Mouse (Mus musculus) forebrain, embryonic 16.5 days (tissue): ENCODE results near the gene Ubqln1. TPM values are rescaled to one million over a fixed set of nuclear protein-coding genes. Genes with fewer than 3 reads are reported as not detected.
A peak's percentile ranks its signal among the peaks of the same experiment; 100 is the strongest.
"Not testable (repeated sequence)": the region's sequence is repeated elsewhere in the genome, so short reads cannot be mapped to it uniquely, and the experiment has no call there.

Source experiments
- ATAC-seq: fragments of 200-750 bp; cut with Nextera tagmentation; 2 replicates; pipeline ENCODE4 v1.8.0; 2017; ENCODE audit warnings: mild to moderate bottlenecking, moderate library complexity
- H3K27ac ChIP-seq: fragments of 300-500 bp; sonication (generic); 2 replicates; pipeline ENCODE4 v1.5.1; 2014; ENCODE audit warnings: low read length, control low read depth
- H3K27me3 ChIP-seq: fragments of 300-500 bp; sonication (generic); replicated peaks from 2 replicates; pipeline ENCODE4 v1.6.1; 2014; ENCODE audit warnings: low read length; ENCODE audit not compliant: control insufficient read depth, insufficient read depth
- H3K36me3 ChIP-seq: fragments of 300-500 bp; sonication (generic); 2 replicates; pipeline ENCODE4 v1.6.1; 2014; ENCODE audit not compliant: control insufficient read depth, insufficient read depth
- H3K4me1 ChIP-seq: fragments of 300-500 bp; sonication (generic); replicated peaks from 2 replicates; pipeline ENCODE4 v1.6.1; 2014; ENCODE audit warnings: low read length; ENCODE audit not compliant: control insufficient read depth, insufficient read depth
- H3K4me2 ChIP-seq: fragments of 300-500 bp; sonication (generic); 2 replicates; pipeline ENCODE4 v1.6.1; 2014; ENCODE audit warnings: mild to moderate bottlenecking, low read length, control low read depth
- H3K4me3 ChIP-seq: fragments of 300-500 bp; sonication (generic); replicated peaks from 2 replicates; pipeline ENCODE4 v1.5.1; 2014; ENCODE audit warnings: mild to moderate bottlenecking, low read length, control low read depth
- H3K9ac ChIP-seq: fragments of 300-500 bp; sonication (generic); replicated peaks from 2 replicates; pipeline ENCODE4 v1.6.1; 2014; ENCODE audit warnings: low read depth, low read length, control low read depth
- H3K9me3 ChIP-seq: fragments of 300-500 bp; sonication (generic); 2 replicates; pipeline ENCODE4 v1.6.1; 2016; ENCODE audit warnings: low read length; ENCODE audit not compliant: control insufficient read depth
- WGBS: fragments of 180-500 bp; shearing (Covaris S2); extraction: QIAGEN DNeasy Blood & Tissue Kit; methylation state at CpG from one replicate; pipeline ENCODE4 v1.1.7; 2014; 5-methylcytosine and 5-hydroxymethylcytosine counted together
- polyA plus RNA-seq: library from polyadenylated mRNA; unstranded; fragments of >200 nt; fragmentation: Nextera tagmentation; extraction: Ambion mirVana; gene quantifications from 2 replicates; pipeline ENCODE4 v1.2.1, GENCODE M21; 2015

Gene Ubqln1
- polyA plus RNA-seq, 1 experiment from 2014 or later = 142 TPM

DNA sequence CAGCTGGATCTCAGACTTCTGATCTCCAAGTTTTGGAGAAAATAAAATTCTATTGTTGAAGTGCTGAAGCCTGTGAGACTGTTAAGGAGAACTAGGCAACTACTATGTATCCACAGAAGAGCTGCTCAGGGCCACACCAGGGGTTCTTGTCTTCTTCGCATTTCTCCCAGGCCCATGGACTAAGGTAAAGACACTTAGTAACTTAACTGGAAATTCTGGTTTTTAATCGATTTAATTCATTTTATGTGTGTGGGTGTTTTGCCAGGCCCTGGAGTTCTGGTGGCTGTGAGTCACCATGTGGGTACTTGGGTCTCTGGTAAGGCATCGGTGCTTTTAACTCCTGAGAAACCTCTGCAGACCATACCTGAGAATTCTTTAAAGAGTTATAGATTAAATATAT is 65.8 kb downstream of the Ubqln1 start:
- WGBS = 91% methylated on average over 3 of the region's 3 CpGs
- peaks cover 8% of the 10 kb centered on the region for H3K4me1 ChIP-seq

DNA sequence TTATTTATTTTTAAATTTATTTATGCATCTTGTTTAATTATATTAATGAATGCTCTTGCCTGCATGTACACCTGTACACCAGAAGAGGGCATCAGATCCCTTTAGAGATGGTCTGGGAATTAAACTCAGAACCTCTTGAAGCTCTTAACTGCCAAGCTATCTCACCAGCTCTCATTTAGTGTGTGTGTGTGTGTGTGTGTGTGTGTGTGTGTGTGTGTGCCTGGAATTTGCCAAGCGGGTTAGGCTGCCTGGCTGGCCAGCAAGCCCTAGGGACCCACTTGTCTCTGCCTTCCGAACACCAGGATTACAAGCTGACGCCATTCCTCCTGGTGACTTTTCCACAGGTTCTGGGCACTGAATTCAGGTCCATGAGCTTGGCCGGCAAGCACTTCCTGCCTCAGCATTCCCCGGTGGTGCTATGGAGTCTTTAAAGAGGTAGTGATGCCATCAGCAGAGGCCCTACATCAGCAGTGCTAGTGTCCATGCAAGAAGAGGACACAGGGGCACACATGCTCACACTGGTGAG is 66.4 kb downstream of the Ubqln1 start:
- WGBS = 44% methylated on average over 5 of the region's 5 CpGs

More for the DNA sequence above, 65.8 kb downstream of the Ubqln1 start:
- Histone ChIP-seq H3K27me3 (no peaks in the 10 kb centered on the region), H3K36me3 (no peaks in the 10 kb centered on the region), H3K4me2 (no peak overlapping the region), H3K9ac (no peak overlapping the region), H3K4me3 (no peak overlapping the region), H3K9me3 (no peaks in the 10 kb centered on the region), H3K27ac (no peak overlapping the region)
- ATAC-seq = no peak

DNA sequence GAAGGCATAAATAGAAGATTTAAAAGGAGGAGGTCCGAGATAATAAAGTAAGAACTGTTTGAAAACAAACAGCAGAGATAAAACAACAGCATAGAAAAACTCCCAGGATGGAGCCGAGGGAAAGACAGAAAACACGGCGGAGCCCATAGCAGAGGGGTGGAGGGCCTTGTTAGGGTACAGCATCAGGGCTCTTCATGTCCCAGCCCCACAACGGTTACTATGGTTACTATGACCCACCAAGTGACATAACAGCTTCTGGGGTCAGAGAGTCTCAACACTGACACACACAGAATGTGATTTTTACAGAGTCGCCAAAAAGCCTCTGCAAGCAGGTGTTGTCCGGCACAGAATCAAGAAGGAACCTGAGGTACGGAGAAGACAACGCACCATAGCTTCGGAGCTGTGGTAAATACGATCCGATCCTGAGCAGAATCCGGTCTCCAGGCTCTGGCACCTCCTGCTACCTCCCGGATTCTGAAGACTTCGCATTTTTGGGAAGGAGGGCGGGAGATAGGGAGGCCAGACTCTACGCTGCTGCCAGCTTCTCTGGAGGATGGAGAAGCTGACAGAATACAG is 67.1 kb downstream of the Ubqln1 start:
- H3K4me2 ChIP-seq = peak overlapping the region; percentile 74
- no peaks in the 10 kb centered on the region for H3K27me3 ChIP-seq
- H3K9me3 ChIP-seq = no peaks in the 10 kb centered on the region
- WGBS = under 1% methylated on average over 17 of the region's 17 CpGs
- peaks cover 8% of the 10 kb centered on the region for H3K4me1 ChIP-seq
- H3K4me3 ChIP-seq = peak overlapping the region; percentile 47
- H3K9ac ChIP-seq = peak overlapping the region; percentile 43; the same call in 1 of the 2 replicates
- peak; percentile 96 for ATAC-seq
- no peaks in the 10 kb centered on the region for H3K36me3 ChIP-seq
- H3K27ac ChIP-seq = no peak overlapping the region

More for the DNA sequence above, 66.4 kb downstream of the Ubqln1 start:
- Histone ChIP-seq H3K9me3 (no peaks in the 10 kb centered on the region), H3K9ac (no peak overlapping the region), H3K4me1 (peaks cover 8% of the 10 kb centered on the region), H3K4me3 (peak overlapping the region; percentile 47), H3K27me3 (no peaks in the 10 kb centered on the region), H3K36me3 (no peaks in the 10 kb centered on the region), H3K4me2 (peak overlapping the region; percentile 74), H3K27ac (no peak overlapping the region)
- ATAC-seq = peak; percentile 56; the same call in 1 of the 2 replicates

DNA sequence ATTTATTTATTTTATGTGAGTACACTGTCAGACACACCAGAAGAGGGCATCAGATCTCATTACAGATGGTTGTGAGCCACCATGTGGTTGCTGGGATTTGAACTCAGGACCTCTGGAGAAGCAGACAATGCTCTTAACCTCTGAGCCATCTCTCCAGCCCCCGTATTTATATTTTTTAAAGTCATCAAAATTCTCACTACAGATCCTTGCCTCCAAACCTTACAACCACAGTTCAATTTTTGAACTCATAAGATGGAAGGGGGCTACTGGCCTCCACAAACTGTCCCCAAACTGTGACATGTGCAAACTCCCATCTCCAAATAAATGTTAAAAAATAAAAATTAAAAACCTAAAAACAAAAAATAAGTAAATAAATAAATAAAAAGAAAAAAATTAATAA is 67.7 kb downstream of the Ubqln1 start:
- no peak overlapping the region for H3K4me3 ChIP-seq
- no peaks in the 10 kb centered on the region for H3K36me3 ChIP-seq
- WGBS = 79% methylated on average over 1 of the region's 1 CpGs
- no peak overlapping the region for H3K9ac ChIP-seq
- H3K9me3 ChIP-seq = no peaks in the 10 kb centered on the region
- no peaks in the 10 kb centered on the region for H3K27me3 ChIP-seq
- ATAC-seq = no peak
- no peak overlapping the region for H3K4me2 ChIP-seq
- peaks cover 8% of the 10 kb centered on the region for H3K4me1 ChIP-seq
- H3K27ac ChIP-seq = no peak overlapping the region

DNA sequence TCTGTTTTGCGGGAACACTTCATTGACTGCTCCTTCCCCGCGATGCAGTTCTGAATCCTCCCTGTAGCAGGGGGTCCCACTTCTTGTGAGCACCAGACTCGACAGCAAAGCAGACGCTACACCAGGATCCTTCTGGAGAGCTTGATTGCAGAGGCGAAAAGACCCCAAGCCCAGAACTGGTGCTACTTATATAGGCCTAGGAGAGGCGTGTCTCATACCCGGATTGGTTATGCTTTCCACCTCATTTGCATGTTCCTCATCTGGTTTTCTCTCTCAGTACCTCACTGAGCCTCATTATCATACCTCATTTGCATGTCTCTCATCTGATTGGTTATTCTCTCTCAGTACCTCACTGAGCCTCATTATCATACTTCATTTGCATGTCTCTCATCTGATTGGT is 68.8 kb downstream of the Ubqln1 start:
- not testable (repeated sequence) for ATAC-seq, H3K9me3 ChIP-seq, H3K27ac ChIP-seq, H3K36me3 ChIP-seq, H3K4me3 ChIP-seq, H3K4me2 ChIP-seq, H3K27me3 ChIP-seq, H3K9ac ChIP-seq, H3K4me1 ChIP-seq
- 96% methylated on average over 8 of the region's 8 CpGs for WGBS

DNA sequence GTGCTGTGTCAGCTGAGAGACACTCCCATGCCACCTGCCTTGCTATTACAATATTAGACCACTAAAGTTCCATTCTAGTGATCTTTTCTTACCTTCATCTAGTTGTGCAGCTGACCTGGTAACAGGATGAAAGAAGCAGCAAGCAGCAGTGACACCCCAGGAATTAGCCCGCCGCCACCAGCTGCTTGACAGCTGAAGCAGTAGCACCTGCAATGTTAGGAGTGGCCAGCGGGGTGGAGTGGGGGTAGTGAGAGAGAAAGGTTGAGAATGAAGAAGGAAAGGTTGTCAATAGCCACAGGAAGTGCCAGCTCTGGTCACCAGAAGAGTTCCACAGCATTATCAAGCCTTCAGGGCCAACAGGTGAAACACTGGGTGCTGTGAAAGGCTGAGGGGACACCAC is 83.8 kb downstream of the Ubqln1 start:
- H3K27ac ChIP-seq = no peak overlapping the region
- no peak overlapping the region for H3K4me3 ChIP-seq
- no peaks in the 10 kb centered on the region for H3K27me3 ChIP-seq
- WGBS = 47% methylated on average over 3 of the region's 3 CpGs
- no peak for ATAC-seq
- H3K4me1 ChIP-seq = peaks cover 6% of the 10 kb centered on the region
- no peaks in the 10 kb centered on the region for H3K9me3 ChIP-seq
- no peak overlapping the region for H3K9ac ChIP-seq
- no peak overlapping the region for H3K4me2 ChIP-seq
- H3K36me3 ChIP-seq = no peaks in the 10 kb centered on the region

DNA sequence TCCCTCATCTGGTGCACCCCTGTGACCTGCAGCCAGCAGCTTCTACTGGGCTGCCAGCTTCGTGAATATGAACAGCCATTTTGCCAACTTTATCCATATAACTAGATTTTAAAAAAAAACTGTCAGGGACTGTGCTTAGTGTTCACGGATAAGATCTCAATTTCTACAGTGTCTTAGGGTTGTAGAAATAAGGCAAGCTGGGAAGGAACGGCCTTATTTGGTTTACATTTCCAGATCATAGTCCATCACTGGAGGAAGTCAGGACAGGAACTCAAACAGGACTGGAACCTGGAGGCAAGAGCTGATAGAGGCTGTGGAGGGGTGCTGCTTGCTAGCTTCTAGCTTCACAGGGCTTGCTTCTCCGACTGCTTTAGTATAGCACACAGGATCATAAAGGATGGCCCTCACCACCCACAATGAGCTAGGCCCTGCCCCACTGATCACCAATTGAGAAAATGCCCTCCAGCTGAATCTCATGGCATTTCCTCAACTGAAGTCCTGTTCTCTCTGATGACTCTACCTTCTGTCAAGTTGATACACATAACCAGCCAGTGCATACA is 85.7 kb downstream of the Ubqln1 start:
- H3K4me2 ChIP-seq = peak overlapping the region; percentile 82
- peak overlapping the region; percentile 100 for H3K27ac ChIP-seq
- peak overlapping the region; percentile 95 for H3K4me3 ChIP-seq
- no peak for ATAC-seq
- H3K36me3 ChIP-seq = no peaks in the 10 kb centered on the region
- no peaks in the 10 kb centered on the region for H3K27me3 ChIP-seq
- WGBS = 36% methylated on average over 4 of the region's 4 CpGs
- H3K4me1 ChIP-seq = peaks cover 19% of the 10 kb centered on the region
- peak overlapping the region; percentile 99 for H3K9ac ChIP-seq
- no peaks in the 10 kb centered on the region for H3K9me3 ChIP-seq

DNA sequence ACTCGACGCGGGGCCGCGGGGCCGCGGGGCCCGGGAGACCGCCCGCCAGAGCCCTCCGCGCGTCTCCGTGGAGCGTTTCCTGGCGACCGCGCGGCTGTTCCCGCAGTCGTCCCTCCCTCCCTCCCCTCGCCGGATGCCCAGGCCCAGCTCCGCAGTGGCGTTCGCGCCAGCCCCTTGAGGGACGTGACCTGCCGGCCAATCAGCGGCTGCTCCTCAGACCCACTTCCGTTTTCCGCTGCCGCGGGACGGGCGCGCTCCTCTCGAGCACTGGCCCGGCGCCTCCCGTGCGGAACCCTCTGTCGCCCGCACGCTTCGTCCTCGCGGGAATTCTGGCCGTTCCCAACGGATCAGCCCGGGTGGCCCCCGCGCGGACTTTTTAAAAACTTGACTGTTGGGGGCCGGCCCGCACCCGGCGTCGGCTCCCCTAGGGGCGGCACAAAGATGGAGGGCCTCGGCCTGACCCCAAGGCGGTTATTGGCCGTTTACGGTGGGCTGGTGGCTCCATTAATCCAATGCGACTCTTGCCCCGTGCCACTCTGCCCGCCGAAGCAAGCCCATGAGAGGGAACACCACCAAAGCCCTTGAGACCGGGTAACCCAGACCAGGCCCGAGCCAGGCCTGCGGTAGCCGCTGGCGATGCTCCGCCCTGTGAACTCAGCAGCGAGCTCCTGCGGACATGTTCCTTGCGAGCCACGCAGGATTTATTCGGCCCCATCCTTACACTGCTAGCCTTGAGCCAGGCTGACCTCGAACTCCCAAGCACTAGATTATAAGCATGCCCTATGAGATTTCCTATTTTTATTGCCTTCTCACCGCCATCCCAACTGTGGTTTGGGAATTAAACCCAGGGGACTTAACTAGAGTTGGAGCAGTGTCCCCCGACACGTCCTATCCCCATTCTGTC is 86.4 kb downstream of the Ubqln1 start:
- WGBS = under 1% methylated on average over 83 of the region's 83 CpGs
- Histone ChIP-seq H3K9ac (peak overlapping the region; percentile 99), H3K4me3 (peak overlapping the region; percentile 95), H3K27ac (peak overlapping the region; percentile 100), H3K9me3 (no peaks in the 10 kb centered on the region), H3K27me3 (no peaks in the 10 kb centered on the region), H3K4me1 (peaks cover 26% of the 10 kb centered on the region), H3K4me2 (peak overlapping the region; percentile 82), H3K36me3 (no peaks in the 10 kb centered on the region)
- peak; percentile 97 for ATAC-seq

DNA sequence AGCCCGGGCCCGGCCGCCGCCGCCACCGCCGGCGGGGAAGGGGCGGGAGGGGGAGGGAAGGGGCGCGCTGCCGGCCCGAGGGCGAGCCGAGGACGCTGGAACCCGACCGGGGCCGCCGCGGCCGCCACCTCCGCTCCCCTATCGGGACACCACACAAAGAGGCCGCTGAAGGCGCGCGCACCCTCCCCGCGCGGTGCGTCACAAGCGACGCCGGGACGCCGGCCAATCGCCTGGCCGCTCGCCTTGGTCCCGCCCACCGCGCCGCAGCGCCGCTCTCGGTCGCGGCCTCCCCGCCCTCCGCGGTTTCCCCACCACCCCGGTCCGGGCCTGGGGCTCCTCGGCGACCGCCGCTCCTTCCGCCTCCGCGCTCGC is 87.1 kb downstream of the Ubqln1 start, which contains the start of gene Hnrnpa0:
Gene Hnrnpa0 (minus strand): TSS at position 161 of the 372 bp plus-strand sequence.
- Histone ChIP-seq H3K27ac (peak within 1 kb of the TSS; percentile 100), H3K4me2 (peak within 1 kb of the TSS; percentile 82), H3K4me3 (peak within 1 kb of the TSS; percentile 95), H3K36me3 (no peaks in the 10 kb centered on the region), H3K27me3 (no peaks in the 10 kb centered on the region), H3K4me1 (peaks cover 30% of the 10 kb centered on the region), H3K9ac (peak within 1 kb of the TSS; percentile 99), H3K9me3 (no peaks in the 10 kb centered on the region)
- ATAC-seq = peak; percentile 92
- under 1% methylated on average over 26 of the region's 62 CpGs for WGBS
